Mouse (Mus musculus): ENCODE results near the gene Cldn19. TPM values are rescaled to one million over a fixed set of nuclear protein-coding genes. Genes with fewer than 3 reads are reported as not detected.

Gene Cldn19
- polyA plus RNA-seq (2016; fragmentation: Nextera tagmentation; extraction: Ambion mirVana): 0.12 and 0.17 TPM in 2 replicates

DNA sequence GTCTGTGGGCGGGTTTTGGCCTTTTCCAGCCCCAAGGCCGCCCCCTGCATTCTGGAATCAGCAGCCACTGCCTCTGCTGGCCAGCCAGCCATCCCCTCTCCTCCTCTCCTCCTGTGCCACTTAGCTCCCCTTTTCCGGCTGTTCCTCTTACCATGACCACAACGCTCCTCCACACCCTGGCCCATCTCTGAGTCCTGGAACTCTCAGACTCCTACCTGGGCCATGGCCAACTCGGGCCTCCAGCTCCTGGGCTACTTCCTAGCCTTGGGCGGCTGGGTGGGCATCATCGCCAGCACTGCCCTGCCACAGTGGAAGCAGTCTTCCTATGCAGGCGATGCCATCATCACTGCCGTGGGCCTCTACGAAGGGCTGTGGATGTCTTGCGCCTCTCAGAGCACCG is at the start of gene Cldn19:
TSS of gene Cldn19 (plus strand) at position 64 of the 400 bp plus-strand sequence.
- H3K27me3 ChIP-seq (ENCODE audit: low read depth, poor library complexity, severe bottlenecking): no peaks in the 10 kb centered on the region
- H3K9me3 ChIP-seq (replicated peaks): no peaks in the 10 kb centered on the region
- DNase-seq (ENCODE audit: low spot score): no peak
- H3K4me3 ChIP-seq: 0 out of 2 replicates have a peak within 1 kb of the TSS, but pooled peaks have one; percentile 18
- no peaks in the 10 kb centered on the region for H3K36me3 ChIP-seq
- H3K27ac ChIP-seq (replicated peaks): peak within 1 kb of the TSS; percentile 82
- WGBS: 73% methylated on average over 12 of the region's 12 CpGs
- peaks cover 37% of the 10 kb centered on the region for H3K4me1 ChIP-seq

DNA sequence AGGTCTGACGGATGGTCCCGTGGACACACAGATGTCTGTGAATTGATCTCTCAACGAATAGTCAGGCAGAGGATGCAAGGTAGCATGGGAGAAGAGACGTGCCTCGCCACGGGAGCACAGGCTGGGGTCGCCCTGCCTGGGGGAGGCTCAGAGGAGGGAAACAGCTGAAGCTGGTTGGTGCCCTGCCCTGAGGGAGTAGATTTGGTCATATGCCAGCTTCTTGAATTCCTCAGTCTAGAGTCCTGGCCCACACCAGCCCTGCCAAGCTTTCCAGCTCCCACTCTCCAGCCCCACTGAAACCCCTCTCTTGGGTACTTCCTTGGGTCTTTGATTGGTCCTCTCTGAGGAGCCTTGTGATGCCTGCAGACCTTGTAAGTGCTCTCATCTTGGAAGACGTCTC is 38.5 kb upstream of the Cldn19 start:
- H3K9me3 ChIP-seq (replicated peaks): no peaks in the 10 kb centered on the region
- H3K36me3 ChIP-seq: no peaks in the 10 kb centered on the region
- no peak for DNase-seq (ENCODE audit: low spot score)
- H3K27me3 ChIP-seq (ENCODE audit: low read depth, poor library complexity, severe bottlenecking): no peaks in the 10 kb centered on the region
- H3K4me3 ChIP-seq: no peak overlapping the region
- H3K27ac ChIP-seq (replicated peaks): no peak overlapping the region
- H3K4me1 ChIP-seq: peaks cover 11% of the 10 kb centered on the region
- WGBS: 82% methylated on average over 8 of the region's 8 CpGs

DNA sequence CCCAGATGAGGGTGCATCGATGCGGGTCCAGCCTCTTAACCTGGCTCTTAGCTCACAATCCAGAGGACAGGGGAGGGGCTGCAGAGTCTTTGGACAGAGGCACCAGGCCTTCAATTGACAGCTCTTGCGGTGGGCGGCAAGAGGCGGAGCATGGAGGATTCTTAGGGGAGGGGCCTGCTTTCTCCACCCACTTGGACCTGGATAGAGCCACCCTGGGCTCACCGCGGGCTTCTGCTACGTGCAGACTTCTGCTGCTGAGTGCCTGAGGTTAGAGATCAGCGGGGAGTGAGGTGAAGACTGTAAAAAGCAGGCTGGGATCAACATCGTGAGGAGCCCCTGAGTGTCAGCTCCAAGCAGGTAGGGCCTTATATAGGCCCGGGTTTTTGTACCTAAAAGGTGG is 37.0 kb upstream of the Cldn19 start, which contains the start of gene Tmem269:
TSS of gene Tmem269 (minus strand) at position 49 of the 400 bp plus-strand sequence.
- Histone ChIP-seq H3K9me3 (replicated peaks) (no peaks in the 10 kb centered on the region), H3K27me3 (ENCODE audit: low read depth, poor library complexity, severe bottlenecking) (no peaks in the 10 kb centered on the region), H3K36me3 (peaks cover 8% of the 10 kb centered on the region), H3K4me1 (peaks cover 11% of the 10 kb centered on the region), H3K4me3 (no peak within 1 kb of the TSS; the same call in 1 of the 2 replicates), H3K27ac (replicated peaks) (no peak within 1 kb of the TSS)
- DNase-seq (ENCODE audit: low spot score): no peak
- 10% methylated on average over 11 of the region's 11 CpGs for WGBS

DNA sequence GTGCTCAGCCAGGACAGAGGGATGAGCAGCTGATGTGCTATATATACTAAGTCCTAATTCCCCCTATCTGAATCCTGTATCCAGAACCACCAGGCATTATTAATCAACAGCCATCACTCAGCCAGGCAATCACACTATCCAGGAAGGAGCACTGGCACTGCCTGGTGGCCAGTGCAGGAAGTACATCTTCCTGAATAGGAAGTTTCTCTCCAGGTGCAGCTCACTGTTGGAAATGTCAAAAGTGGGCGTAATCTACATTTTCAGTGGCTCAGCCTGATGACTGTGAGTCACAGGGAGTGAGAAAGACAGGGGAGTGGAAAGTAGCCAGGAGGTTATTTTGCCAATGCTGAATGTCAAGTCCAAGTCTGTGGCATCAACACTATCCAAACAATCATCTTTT is 31.5 kb upstream of the Cldn19 start:
- H3K27ac ChIP-seq (replicated peaks): no peak overlapping the region
- no peaks in the 10 kb centered on the region for H3K4me1 ChIP-seq
- 84% methylated on average over 1 of the region's 1 CpGs for WGBS
- H3K36me3 ChIP-seq: peaks cover 60% of the 10 kb centered on the region
- H3K27me3 ChIP-seq (ENCODE audit: low read depth, poor library complexity, severe bottlenecking): no peaks in the 10 kb centered on the region
- DNase-seq (ENCODE audit: low spot score): no peak
- H3K4me3 ChIP-seq: no peak overlapping the region
- H3K9me3 ChIP-seq (replicated peaks): no peaks in the 10 kb centered on the region

DNA sequence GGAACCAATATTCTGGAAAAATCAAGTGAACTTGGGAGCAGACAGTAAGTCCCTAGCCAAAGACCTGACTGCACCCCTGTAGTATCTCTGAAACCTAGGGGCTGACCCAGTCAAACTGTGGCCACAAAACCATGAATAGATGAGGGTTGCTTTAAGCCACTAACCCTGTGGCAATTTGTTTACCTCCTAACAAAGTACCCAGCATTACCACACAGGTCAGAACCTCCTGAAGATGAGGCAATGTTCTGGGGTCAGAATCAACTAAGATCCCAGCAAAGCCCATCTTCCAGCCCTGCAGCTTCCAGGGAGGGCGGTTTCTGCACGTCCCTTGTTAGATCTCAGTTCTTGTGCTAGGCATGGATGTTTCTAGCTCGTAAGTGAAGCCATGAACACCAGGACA is 30.7 kb upstream of the Cldn19 start:
- Histone ChIP-seq H3K9me3 (replicated peaks) (no peaks in the 10 kb centered on the region), H3K4me1 (no peaks in the 10 kb centered on the region), H3K4me3 (no peak overlapping the region), H3K27ac (replicated peaks) (no peak overlapping the region), H3K36me3 (peaks cover 61% of the 10 kb centered on the region), H3K27me3 (ENCODE audit: low read depth, poor library complexity, severe bottlenecking) (no peaks in the 10 kb centered on the region)
- no peak for DNase-seq (ENCODE audit: low spot score)
- 95% methylated on average over 3 of the region's 3 CpGs for WGBS

DNA sequence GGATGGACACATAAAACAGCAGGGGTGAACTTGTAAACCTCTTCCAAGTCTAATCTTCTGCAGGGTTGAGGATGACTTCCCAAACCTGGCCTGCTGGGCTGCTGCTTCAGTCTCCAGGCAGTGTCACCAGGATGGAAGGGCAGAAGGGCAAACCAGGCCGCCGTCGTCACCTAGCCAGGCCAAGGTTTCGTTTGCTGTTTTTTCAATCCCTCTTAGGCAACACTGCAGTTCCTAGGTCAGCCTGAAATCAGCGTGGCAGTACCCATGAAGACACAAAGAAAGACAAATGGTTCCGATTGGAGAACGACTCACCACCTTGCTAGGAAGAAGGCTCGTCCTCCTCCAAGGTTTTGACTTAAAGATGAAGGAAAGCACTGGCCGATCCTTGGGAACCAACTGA is 29.5 kb upstream of the Cldn19 start:
- H3K4me3 ChIP-seq: no peak overlapping the region
- WGBS: 95% methylated on average over 9 of the region's 9 CpGs
- H3K4me1 ChIP-seq: no peaks in the 10 kb centered on the region
- peaks cover 61% of the 10 kb centered on the region for H3K36me3 ChIP-seq
- no peak overlapping the region for H3K27ac ChIP-seq (replicated peaks)
- no peaks in the 10 kb centered on the region for H3K9me3 ChIP-seq (replicated peaks)
- H3K27me3 ChIP-seq (ENCODE audit: low read depth, poor library complexity, severe bottlenecking): no peaks in the 10 kb centered on the region
- no peak for DNase-seq (ENCODE audit: low spot score)

DNA sequence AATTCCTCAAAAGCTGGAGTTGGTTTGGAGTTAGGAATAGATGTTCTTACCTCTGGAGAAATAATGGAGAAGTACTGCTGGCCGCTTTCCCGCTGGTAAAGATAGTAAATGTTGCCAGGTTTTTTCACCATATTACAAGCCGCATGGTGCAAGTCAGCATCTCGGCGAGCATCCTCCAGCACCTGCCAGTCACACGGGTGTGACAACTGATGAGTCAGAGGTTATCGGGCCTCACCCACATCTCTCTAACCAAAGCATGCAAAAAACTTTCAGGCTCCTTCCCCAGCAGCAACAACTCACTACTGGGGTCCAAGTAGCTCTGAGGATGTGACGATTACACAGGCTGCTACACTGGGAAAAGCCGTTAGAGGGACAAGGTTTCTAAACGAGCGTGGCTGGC is 28.5 kb upstream of the Cldn19 start:
- Histone ChIP-seq H3K4me1 (peaks cover 6% of the 10 kb centered on the region), H3K27ac (replicated peaks) (no peak overlapping the region), H3K9me3 (replicated peaks) (no peaks in the 10 kb centered on the region), H3K4me3 (no peak overlapping the region), H3K27me3 (ENCODE audit: low read depth, poor library complexity, severe bottlenecking) (no peaks in the 10 kb centered on the region), H3K36me3 (peaks cover 61% of the 10 kb centered on the region)
- WGBS: 95% methylated on average over 11 of the region's 11 CpGs
- DNase-seq (ENCODE audit: low spot score): no peak

DNA sequence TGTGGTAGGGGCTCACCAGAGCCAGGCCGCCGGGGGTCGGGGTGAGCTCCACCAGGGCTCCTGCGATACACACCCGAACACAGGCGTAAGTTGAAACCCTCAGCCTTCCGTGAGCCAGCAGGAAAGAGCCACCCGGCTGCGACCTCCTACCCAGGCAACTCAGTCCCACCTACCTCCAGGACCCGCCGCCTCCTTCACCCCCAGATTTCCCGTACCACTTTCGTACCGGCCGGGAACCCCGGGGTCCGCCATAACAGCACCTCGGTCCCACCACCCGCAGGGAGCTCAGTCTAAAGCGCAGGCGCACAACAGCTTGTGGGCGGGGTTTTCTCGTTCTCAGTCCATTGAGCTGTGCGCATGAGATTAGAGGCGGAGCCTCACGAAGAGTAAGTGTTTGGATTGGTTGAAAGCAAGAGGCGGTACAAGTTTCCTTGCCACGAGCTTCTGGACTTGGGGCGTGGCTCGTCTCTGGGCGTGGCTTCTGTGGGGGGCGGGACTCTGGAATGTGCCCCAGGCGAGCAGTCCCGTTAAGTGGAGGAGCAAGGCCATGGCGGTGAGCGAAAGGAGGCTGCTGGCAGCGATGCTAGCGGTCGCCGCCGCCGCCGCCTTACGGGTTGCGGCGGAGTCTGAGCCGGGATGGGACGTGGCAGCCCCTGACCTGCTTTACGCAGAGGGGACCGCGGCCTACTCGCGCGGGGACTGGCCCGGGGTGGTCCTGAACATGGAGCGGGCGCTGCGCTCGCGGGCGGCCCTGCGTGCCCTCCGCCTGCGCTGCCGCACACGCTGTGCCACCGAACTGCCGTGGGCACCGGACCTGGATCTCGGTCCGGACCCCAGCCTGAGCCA is 22.6 kb upstream of the Cldn19 start, which contains the start of the genes AU022252 and P3h1:
TSS of gene AU022252 (minus strand) at position 303 of the 846 bp plus-strand sequence.
TSS of gene P3h1 (plus strand) at position 506 of the 846 bp plus-strand sequence.
- Histone ChIP-seq H3K4me3 (peak within 1 kb of the TSS; percentile 94), H3K36me3 (peaks cover 25% of the 10 kb centered on the region), H3K4me1 (peaks cover 27% of the 10 kb centered on the region), H3K9me3 (replicated peaks) (no peaks in the 10 kb centered on the region), H3K27me3 (ENCODE audit: low read depth, poor library complexity, severe bottlenecking) (no peaks in the 10 kb centered on the region), H3K27ac (replicated peaks) (peak within 1 kb of the TSS; percentile 85)
- DNase-seq (ENCODE audit: low spot score): peak; percentile 98
- under 1% methylated on average over 71 of the region's 71 CpGs for WGBS

DNA sequence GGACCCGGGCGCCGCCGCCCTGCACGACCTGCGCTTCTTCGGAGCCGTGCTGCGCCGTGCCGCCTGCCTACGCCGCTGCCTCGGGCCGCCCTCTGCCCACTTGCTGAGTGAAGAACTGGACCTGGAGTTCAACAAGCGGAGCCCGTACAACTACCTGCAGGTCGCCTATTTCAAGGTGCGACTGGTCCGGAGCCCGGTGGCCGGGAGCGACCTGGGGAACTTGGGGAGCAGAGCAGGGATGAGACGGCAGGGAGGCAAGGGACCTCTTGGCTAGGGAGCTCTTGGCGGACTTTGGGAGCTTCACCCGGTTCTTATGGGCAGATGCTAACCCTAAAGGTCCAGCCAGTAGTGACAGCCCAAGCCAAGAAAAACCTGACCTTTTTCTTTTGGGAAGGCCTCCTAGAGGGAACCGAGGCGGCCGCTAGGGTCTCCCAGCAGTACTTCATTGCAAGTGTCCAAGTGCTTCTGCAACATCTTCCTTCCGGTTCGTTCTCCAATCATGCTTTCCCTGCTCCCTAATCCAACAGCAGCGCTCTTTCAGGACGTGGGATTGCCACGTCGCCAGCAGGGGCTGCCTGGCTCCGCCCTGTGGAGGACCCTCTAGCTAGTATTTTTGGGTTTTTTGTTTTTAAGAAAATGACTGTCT is 21.8 kb upstream of the Cldn19 start:
- peak; percentile 73 for DNase-seq (ENCODE audit: low spot score)
- H3K27me3 ChIP-seq (ENCODE audit: low read depth, poor library complexity, severe bottlenecking): no peaks in the 10 kb centered on the region
- H3K4me3 ChIP-seq: peak overlapping the region; percentile 94
- H3K9me3 ChIP-seq (replicated peaks): no peaks in the 10 kb centered on the region
- peaks cover 27% of the 10 kb centered on the region for H3K4me1 ChIP-seq
- H3K36me3 ChIP-seq: peaks cover 21% of the 10 kb centered on the region
- H3K27ac ChIP-seq (replicated peaks): peak overlapping the region; percentile 83
- WGBS: under 1% methylated on average over 36 of the region's 36 CpGs

DNA sequence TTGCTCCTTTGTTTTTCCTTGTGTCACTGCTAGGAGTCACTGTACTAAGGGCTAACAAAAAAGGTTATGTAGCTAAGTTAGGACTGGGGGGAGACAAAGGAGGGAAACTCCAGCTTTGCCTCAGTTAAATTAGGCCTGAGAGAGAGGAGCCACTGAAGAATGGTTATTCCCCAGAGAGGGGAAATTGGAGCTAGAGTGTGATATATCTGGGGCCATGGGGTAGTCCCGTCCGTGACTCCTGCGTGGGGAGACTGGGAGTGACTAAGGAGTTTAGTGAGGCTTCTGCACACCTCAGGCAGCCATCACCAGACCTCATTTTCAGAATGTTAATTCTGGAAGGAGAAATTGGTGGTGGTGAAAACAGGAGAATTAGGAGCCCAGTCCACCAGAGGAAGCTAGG is 20.9 kb upstream of the Cldn19 start:
- H3K4me3 ChIP-seq: peak overlapping the region; percentile 94; the same call in 1 of the 2 replicates
- no peaks in the 10 kb centered on the region for H3K27me3 ChIP-seq (ENCODE audit: low read depth, poor library complexity, severe bottlenecking)
- peaks cover 16% of the 10 kb centered on the region for H3K36me3 ChIP-seq
- no peak for DNase-seq (ENCODE audit: low spot score)
- 87% methylated on average over 3 of the region's 3 CpGs for WGBS
- no peaks in the 10 kb centered on the region for H3K9me3 ChIP-seq (replicated peaks)
- H3K27ac ChIP-seq (replicated peaks): no peak overlapping the region
- peaks cover 29% of the 10 kb centered on the region for H3K4me1 ChIP-seq

DNA sequence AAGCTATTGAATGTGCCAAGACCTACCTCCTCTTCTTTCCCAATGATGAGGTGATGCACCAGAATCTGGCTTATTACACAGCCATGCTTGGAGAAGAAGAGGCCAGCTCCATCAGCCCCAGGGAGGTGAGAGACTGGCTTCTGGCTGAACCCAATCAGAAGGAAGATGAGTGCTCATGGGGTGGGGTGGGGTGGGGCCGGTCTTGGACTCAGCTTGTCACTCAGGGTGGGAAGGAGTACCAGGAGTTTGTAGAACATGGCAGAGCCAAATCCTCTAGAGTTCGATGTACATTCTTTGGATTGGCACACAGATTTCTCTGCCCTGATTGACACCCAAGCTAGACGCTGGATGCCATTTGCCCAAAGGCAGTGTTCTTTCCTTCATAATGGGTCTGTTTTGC is 16.6 kb upstream of the Cldn19 start:
- no peaks in the 10 kb centered on the region for H3K27me3 ChIP-seq (ENCODE audit: low read depth, poor library complexity, severe bottlenecking)
- peaks cover 44% of the 10 kb centered on the region for H3K36me3 ChIP-seq
- H3K4me1 ChIP-seq: peaks cover 16% of the 10 kb centered on the region
- no peak for DNase-seq (ENCODE audit: low spot score)
- 0 out of 2 replicates have a peak overlapping the region, but pooled peaks have one; percentile 84 for H3K27ac ChIP-seq (replicated peaks)
- no peaks in the 10 kb centered on the region for H3K9me3 ChIP-seq (replicated peaks)
- WGBS: 81% methylated on average over 3 of the region's 3 CpGs
- no peak overlapping the region for H3K4me3 ChIP-seq

DNA sequence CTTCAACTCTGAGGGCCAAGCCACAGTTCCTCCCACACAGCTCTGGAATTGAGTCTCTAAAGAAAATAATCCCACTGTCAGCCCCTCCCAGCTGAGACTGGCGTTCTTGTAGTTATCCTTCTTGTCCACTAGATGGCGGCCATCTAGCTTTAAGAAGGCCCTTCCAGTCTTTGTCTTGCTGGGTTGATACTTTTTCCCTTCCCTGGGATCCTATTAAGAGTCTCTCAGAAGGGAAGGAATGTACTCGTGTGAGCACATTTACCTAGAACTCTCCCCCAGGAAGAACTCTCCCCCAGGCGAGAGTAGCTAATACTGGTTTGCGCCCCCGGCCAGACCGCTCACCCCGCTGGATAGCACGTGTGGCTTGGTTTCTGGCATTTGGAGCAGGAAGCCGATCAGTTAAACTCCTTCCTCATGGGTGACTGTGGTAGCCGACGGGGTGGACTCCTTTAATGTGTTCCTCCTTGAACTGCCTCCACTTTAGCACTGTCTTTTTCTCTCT is 16.0 kb upstream of the Cldn19 start:
- Histone ChIP-seq H3K4me3 (peak overlapping the region; percentile 16), H3K27me3 (ENCODE audit: low read depth, poor library complexity, severe bottlenecking) (no peaks in the 10 kb centered on the region), H3K9me3 (replicated peaks) (no peaks in the 10 kb centered on the region), H3K4me1 (peaks cover 10% of the 10 kb centered on the region), H3K27ac (replicated peaks) (peak overlapping the region; percentile 84), H3K36me3 (peaks cover 50% of the 10 kb centered on the region)
- DNase-seq (ENCODE audit: low spot score): peak; percentile 52
- WGBS: 55% methylated on average over 12 of the region's 12 CpGs
